Mouse (Mus musculus) megakaryocyte, embryonic 14.5 days (primary cell): ENCODE results near the gene Gm20388.

Experiments
- FLI1 ChIP-seq: IDR thresholded peaks from 2 replicates; pipeline ENCODE4 v1.6.1; 2012; ENCODE audit warnings: low read length, inconsistent platforms, mixed read lengths
- GATA1 ChIP-seq: IDR thresholded peaks from 3 replicates; pipeline ENCODE4 v1.6.1; 2012; ENCODE audit warnings: mixed read lengths, low read length, inconsistent platforms, borderline replicate concordance

DNA sequence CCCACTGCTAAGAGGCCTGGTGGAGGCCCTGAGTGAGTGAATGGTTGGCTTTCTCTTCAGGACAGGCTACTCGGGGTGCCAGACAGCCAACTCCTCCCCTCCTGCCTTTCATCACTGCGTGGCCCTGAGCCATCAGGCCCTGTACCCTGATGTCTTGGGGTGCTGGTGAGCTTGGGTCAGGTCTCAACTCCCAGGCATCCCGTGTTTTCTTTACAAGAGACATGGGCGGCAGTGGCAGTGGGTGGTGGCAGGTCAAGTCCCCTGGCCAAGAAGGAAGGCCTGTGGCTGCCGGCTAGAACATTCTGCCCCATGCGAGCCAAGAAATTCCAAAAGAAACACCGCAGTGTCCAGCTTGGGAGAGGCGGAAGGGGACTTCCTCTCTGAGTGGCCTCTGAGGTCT lies 275.8 kb downstream of the Gm20388 start:
- TF ChIP-seq GATA1 (no peak), FLI1 (no peak)
